ENCODE assay signal across 22 mouse cellular contexts in genomic region chr2:169234368-169235070, GRCm38 (mm10).
DNase-seq lines count a peak whose midpoint lies in the region; ATAC-seq and TF ChIP-seq lines count a peak whose summit lies in the region.
"Had no signal": no experiment of that assay in that cellular context is flagged by ENCODE, and none has a peak within 500 bp of the region (broad histone marks: within the 10 kb centered on the region; RNA-seq: fewer than 3 reads in every experiment).

No protein-coding gene starts in this region.

- no peak overlapping the region for H3K27ac ChIP-seq in embryonic facial prominence, embryonic 14.5 days (replicated peaks; ENCODE audit: low read depth, low read length)
- H3K27ac ChIP-seq in embryonic facial prominence, embryonic 10.5 days (replicated peaks), result no peak overlapping the region
- H3K27ac ChIP-seq in liver, adult 2 months (replicated peaks; ENCODE audit: insufficient read depth, low read depth, low read length), result no peak overlapping the region
- no peak overlapping the region for H3K27ac ChIP-seq in stomach, embryonic 16.5 days (ENCODE audit: low read length)
- H3K27ac ChIP-seq: embryonic facial prominence, embryonic 12.5 days; forebrain, embryonic 12.5 days; heart, embryonic 13.5 days had no signal

- WGBS in embryonic facial prominence, embryonic 14.5 days, result 79% methylated on average over 11 of the region's 11 CpGs
- 92% methylated on average over 11 of the region's 11 CpGs for WGBS in embryonic facial prominence, embryonic 10.5 days
- 45% methylated on average over 11 of the region's 11 CpGs for WGBS in liver, adult 2 months
- WGBS in stomach, embryonic 16.5 days, result 41% methylated on average over 11 of the region's 11 CpGs

- no peak overlapping the region for H3K4me3 ChIP-seq in embryonic facial prominence, embryonic 14.5 days (ENCODE audit: low read depth, low read length)
- H3K4me3 ChIP-seq in embryonic facial prominence, embryonic 10.5 days, result no peak overlapping the region
- H3K4me3 ChIP-seq in liver, adult 2 months (ENCODE audit: insufficient read depth, low read depth, low read length), result no peak overlapping the region
- no peak overlapping the region for H3K4me3 ChIP-seq in stomach, embryonic 16.5 days (replicated peaks; ENCODE audit: low read length)
- H3K4me3 ChIP-seq: embryonic facial prominence, embryonic 12.5 days; forebrain, embryonic 12.5 days; heart, embryonic 13.5 days had no signal

- no peak for ATAC-seq in embryonic facial prominence, embryonic 14.5 days (ENCODE audit: low read depth)
- ATAC-seq in stomach, embryonic 16.5 days (ENCODE audit: insufficient read depth, low FRiP score), result peak; percentile 53; the same call in 1 of the 2 replicates
- ATAC-seq: CD4-positive, CD25-positive, alpha-beta regulatory T cell, adult 4 months; forebrain, embryonic 16.5 days had no signal

- no peak overlapping the region for H3K9ac ChIP-seq in embryonic facial prominence, embryonic 14.5 days (ENCODE audit: low read depth, low read length)
- H3K9ac ChIP-seq in liver, adult 2 months (ENCODE audit: low read depth, low read length), result no peak overlapping the region
- no peak overlapping the region for H3K9ac ChIP-seq in stomach, embryonic 16.5 days (ENCODE audit: low read length)
- H3K9ac ChIP-seq: embryonic facial prominence, embryonic 12.5 days; forebrain, embryonic 12.5 days; heart, embryonic 13.5 days had no signal

- no peak for TF ChIP-seq POLR2A in liver, adult 2 months (IDR thresholded peaks at IDR 0.05; ENCODE audit: extremely low read depth, insufficient read depth, low read length)

- no peaks in the 10 kb centered on the region for H3K9me3 ChIP-seq in embryonic facial prominence, embryonic 14.5 days (ENCODE audit: control insufficient read depth, low read length)
- no peaks in the 10 kb centered on the region for H3K9me3 ChIP-seq in embryonic facial prominence, embryonic 10.5 days
- no peaks in the 10 kb centered on the region for H3K9me3 ChIP-seq in stomach, embryonic 16.5 days (replicated peaks; ENCODE audit: control insufficient read depth, low read length)
- H3K9me3 ChIP-seq: embryonic facial prominence, embryonic 12.5 days; forebrain, embryonic 12.5 days; heart, embryonic 13.5 days had no signal

- H3K79me2 ChIP-seq in liver, adult 2 months (ENCODE audit: control insufficient read depth, insufficient read depth, low read length), result no peaks in the 10 kb centered on the region

- H3K27me3 ChIP-seq in embryonic facial prominence, embryonic 14.5 days (replicated peaks; ENCODE audit: control insufficient read depth, insufficient read depth, low read length), result no peaks in the 10 kb centered on the region
- no peaks in the 10 kb centered on the region for H3K27me3 ChIP-seq in embryonic facial prominence, embryonic 10.5 days (replicated peaks; ENCODE audit: low read depth, poor library complexity, severe bottlenecking)
- no peaks in the 10 kb centered on the region for H3K27me3 ChIP-seq in liver, adult 2 months (ENCODE audit: control insufficient read depth, insufficient read depth, low read length)
- no peaks in the 10 kb centered on the region for H3K27me3 ChIP-seq in stomach, embryonic 16.5 days (ENCODE audit: control insufficient read depth, insufficient read depth, low read length)
- H3K27me3 ChIP-seq: embryonic facial prominence, embryonic 12.5 days; forebrain, embryonic 12.5 days; heart, embryonic 13.5 days had no signal

- no peaks in the 10 kb centered on the region for H3K4me1 ChIP-seq in embryonic facial prominence, embryonic 14.5 days (ENCODE audit: control insufficient read depth, insufficient read depth, low read length)
- H3K4me1 ChIP-seq in embryonic facial prominence, embryonic 10.5 days, result no peaks in the 10 kb centered on the region
- peaks cover 6% of the 10 kb centered on the region for H3K4me1 ChIP-seq in liver, adult 2 months (ENCODE audit: control insufficient read depth, insufficient read depth, low read length)
- 0 out of 2 replicates have a peak, but pooled peaks cover 6% of the 10 kb centered on the region for H3K4me1 ChIP-seq in stomach, embryonic 16.5 days (ENCODE audit: control insufficient read depth, insufficient read depth, low read length)
- H3K4me1 ChIP-seq: embryonic facial prominence, embryonic 12.5 days; forebrain, embryonic 12.5 days; heart, embryonic 13.5 days had no signal

- no peak overlapping the region for H3K4me2 ChIP-seq in embryonic facial prominence, embryonic 14.5 days (ENCODE audit: low read depth, low read length)
- H3K4me2 ChIP-seq in stomach, embryonic 16.5 days (ENCODE audit: low read depth, low read length), result no peak overlapping the region
- H3K4me2 ChIP-seq: embryonic facial prominence, embryonic 12.5 days; forebrain, embryonic 12.5 days; heart, embryonic 13.5 days had no signal

- DNase-seq in embryonic facial prominence, embryonic 14.5 days (ENCODE audit: low spot score), result peak; percentile 14
- no peak for DNase-seq in embryonic facial prominence, embryonic 10.5 days (ENCODE audit: low spot score)
- peak; percentile 53 for DNase-seq in liver, adult 2 months (ENCODE audit: extremely low read depth, low read depth, low spot score)
- DNase-seq in liver, result no peak
- DNase-seq in lung, postnatal 10 days, result peak; percentile 54
- DNase-seq in lung, postnatal 14 days, result no peak
- no peak for DNase-seq in adrenal gland, adult (ENCODE audit: inconsistent age in 2 of 2, low spot score in 1 of 2)
- DNase-seq: adrenal gland, postnatal 10 days; B cell, adult 2 months; cerebellum, adult 11 months; cerebellum, adult 8-10 months; cerebellum, postnatal 14 days; embryo, embryonic 11 days; gastrocnemius, postnatal 14 days; heart, postnatal 36 days had no signal

- TF ChIP-seq CTCF in liver, adult 2 months (IDR thresholded peaks at IDR 0.05; ENCODE audit: low read depth, low read length), result no peak

- no peaks in the 10 kb centered on the region for H3K36me3 ChIP-seq in embryonic facial prominence, embryonic 14.5 days (ENCODE audit: control insufficient read depth, insufficient read depth, low read length)
- no peaks in the 10 kb centered on the region for H3K36me3 ChIP-seq in embryonic facial prominence, embryonic 10.5 days (replicated peaks)
- no peaks in the 10 kb centered on the region for H3K36me3 ChIP-seq in liver, adult 2 months (ENCODE audit: control insufficient read depth, insufficient read depth, low read length)
- no peaks in the 10 kb centered on the region for H3K36me3 ChIP-seq in stomach, embryonic 16.5 days (ENCODE audit: control insufficient read depth, insufficient read depth, low read length)
- H3K36me3 ChIP-seq: embryonic facial prominence, embryonic 12.5 days; forebrain, embryonic 12.5 days; G1E; heart, embryonic 13.5 days had no signal

Comparison
In these comparisons a context has a peak if more than half of its experiments do, and no peak if none do; other contexts are left out.
1. DNase-seq: peak in embryonic facial prominence, embryonic 14.5 days (single experiment), liver, adult 2 months (single experiment) and lung, postnatal 10 days (single experiment); none in embryonic facial prominence, embryonic 10.5 days (single experiment), liver (single experiment), lung, postnatal 14 days (single experiment) and adrenal gland, adult (0 of 2).